Mouse (Mus musculus) hindbrain, embryonic 14.5 days (tissue): ENCODE results near the gene Cox8c. TPM values are rescaled to one million over a fixed set of nuclear protein-coding genes. Genes with fewer than 3 reads are reported as not detected.

Experiments
- ATAC-seq: fragments of 200-750 bp; cut with Nextera tagmentation; 2 replicates; pipeline ENCODE4 v1.8.0; 2017; ENCODE audit warnings: moderate number of reproducible peaks, mild to moderate bottlenecking, moderate TSS enrichment, moderate library complexity; ENCODE audit not compliant: low FRiP score
- DNase-seq: peaks from one replicate; pipeline ENCODE4 v3.0.0-alpha.2; 2015; ENCODE audit warnings: low spot score
- H3K27ac ChIP-seq: fragments of 300-500 bp; sonication (generic); 2 replicates; pipeline ENCODE4 v1.5.1; 2014; ENCODE audit warnings: mild to moderate bottlenecking, moderate library complexity
- H3K27me3 ChIP-seq: fragments of 300-500 bp; sonication (generic); 2 replicates; pipeline ENCODE4 v1.6.1; 2014; ENCODE audit warnings: mild to moderate bottlenecking, low read length, mixed read lengths; ENCODE audit not compliant: control insufficient read depth, insufficient read depth
- H3K36me3 ChIP-seq: fragments of 300-500 bp; sonication (generic); replicated peaks from 2 replicates; pipeline ENCODE4 v1.6.1; 2014; ENCODE audit not compliant: control insufficient read depth, insufficient read depth
- H3K4me1 ChIP-seq: fragments of 300-500 bp; sonication (generic); replicated peaks from 2 replicates; pipeline ENCODE4 v1.6.1; 2014; ENCODE audit warnings: antibody characterized with exemption, low read length, mixed read lengths; ENCODE audit not compliant: control insufficient read depth, insufficient read depth
- H3K4me2 ChIP-seq: fragments of 300-500 bp; sonication (generic); replicated peaks from 2 replicates; pipeline ENCODE4 v1.6.1; 2014; ENCODE audit warnings: mild to moderate bottlenecking, moderate library complexity
- H3K4me3 ChIP-seq: fragments of 300-500 bp; sonication (generic); replicated peaks from 2 replicates; pipeline ENCODE4 v1.5.1; 2014; ENCODE audit warnings: mild to moderate bottlenecking, low read length
- H3K9ac ChIP-seq: fragments of 300-500 bp; sonication (generic); 2 replicates; pipeline ENCODE4 v1.6.1; 2014
- H3K9me3 ChIP-seq: fragments of 300-500 bp; sonication (generic); 2 replicates; pipeline ENCODE4 v1.6.1; 2016; ENCODE audit warnings: low read length; ENCODE audit not compliant: control insufficient read depth
- WGBS: fragments of 180-500 bp; shearing (Covaris S2); extraction: QIAGEN DNeasy Blood & Tissue Kit; methylation state at CpG from one replicate; pipeline ENCODE4 v1.1.7; 2014; 5-methylcytosine and 5-hydroxymethylcytosine counted together
- polyA plus RNA-seq: library from polyadenylated mRNA; unstranded; fragments of >200 nt; fragmentation: Nextera tagmentation; extraction: Ambion mirVana; gene quantifications from 2 replicates; pipeline ENCODE4 v1.2.1, GENCODE M21; 2014

The Cox8c gene
- polyA plus RNA-seq, 1 experiment from 2014 or later: not detected

- Histone ChIP-seq H3K4me2 (no peak overlapping the region), H3K27ac (no peak overlapping the region), H3K27me3 (no peaks in the 10 kb centered on the region), H3K9ac (no peak overlapping the region), H3K36me3 (no peaks in the 10 kb centered on the region), H3K9me3 (no peaks in the 10 kb centered on the region), H3K4me1 (no peaks in the 10 kb centered on the region), H3K4me3 (no peak overlapping the region)
- ATAC-seq (no peak), DNase-seq (no peak)
- 54% methylated on average over 5 of the region's 5 CpGs for WGBS
Observed at GRCm38 (mm10) chr12:102888568-102888967, 10.5 kb upstream of the Cox8c start.

GRCm38 (mm10) chr12:102908191-102908590, 9.1 kb downstream of the Cox8c start:
- DNase-seq (no peak), ATAC-seq (no peak)

GRCm38 (mm10) chr12:102916073-102916472, 17.0 kb downstream of the Cox8c start:
- Histone ChIP-seq H3K4me2 (no peak overlapping the region), H3K9ac (no peak overlapping the region), H3K4me3 (no peak overlapping the region), H3K36me3 (no peaks in the 10 kb centered on the region), H3K9me3 (no peaks in the 10 kb centered on the region), H3K4me1 (no peaks in the 10 kb centered on the region), H3K27ac (no peak overlapping the region), H3K27me3 (no peaks in the 10 kb centered on the region)
- ATAC-seq: no peak
- no peak for DNase-seq
- WGBS: 90% methylated on average over 2 of the region's 2 CpGs

More at GRCm38 (mm10) chr12:102908191-102908590, 9.1 kb downstream of the Cox8c start:
- Histone ChIP-seq H3K4me1 (no peaks in the 10 kb centered on the region), H3K9ac (no peak overlapping the region), H3K9me3 (no peaks in the 10 kb centered on the region), H3K36me3 (no peaks in the 10 kb centered on the region), H3K4me2 (no peak overlapping the region), H3K4me3 (no peak overlapping the region), H3K27me3 (no peaks in the 10 kb centered on the region), H3K27ac (no peak overlapping the region)
- WGBS: 32% methylated on average over 3 of the region's 3 CpGs

- Histone ChIP-seq H3K9me3 (no peaks in the 10 kb centered on the region), H3K4me1 (no peaks in the 10 kb centered on the region), H3K9ac (no peak overlapping the region), H3K36me3 (no peaks in the 10 kb centered on the region), H3K4me3 (no peak overlapping the region), H3K27ac (no peak overlapping the region), H3K4me2 (no peak overlapping the region), H3K27me3 (no peaks in the 10 kb centered on the region)
- 86% methylated on average over 4 of the region's 4 CpGs for WGBS
- ATAC-seq: no peak
- no peak for DNase-seq
Observed at GRCm38 (mm10) chr12:102929764-102930163, 30.6 kb downstream of the Cox8c start.

- H3K4me1 ChIP-seq: no peaks in the 10 kb centered on the region
- no peak overlapping the region for H3K4me2 ChIP-seq
- 91% methylated on average over 1 of the region's 1 CpGs for WGBS
- H3K4me3 ChIP-seq: no peak overlapping the region
- no peaks in the 10 kb centered on the region for H3K36me3 ChIP-seq
- H3K9me3 ChIP-seq: no peaks in the 10 kb centered on the region
- H3K27me3 ChIP-seq: no peaks in the 10 kb centered on the region
- H3K27ac ChIP-seq: no peak overlapping the region
- no peak for ATAC-seq
- no peak for DNase-seq
- H3K9ac ChIP-seq: no peak overlapping the region
Observed at GRCm38 (mm10) chr12:102930335-102930734, 31.2 kb downstream of the Cox8c start.

GRCm38 (mm10) chr12:102930789-102931188, 31.7 kb downstream of the Cox8c start:
- no peak overlapping the region for H3K4me3 ChIP-seq
- DNase-seq (no peak), ATAC-seq (no peak)
- H3K4me2 ChIP-seq: no peak overlapping the region
- WGBS: 92% methylated on average over 7 of the region's 7 CpGs
- H3K36me3 ChIP-seq: no peaks in the 10 kb centered on the region
- H3K4me1 ChIP-seq: no peaks in the 10 kb centered on the region
- H3K9me3 ChIP-seq: no peaks in the 10 kb centered on the region
- H3K27me3 ChIP-seq: no peaks in the 10 kb centered on the region
- no peak overlapping the region for H3K27ac ChIP-seq
- H3K9ac ChIP-seq: no peak overlapping the region

GRCm38 (mm10) chr12:102935892-102936291, 36.8 kb downstream of the Cox8c start:
- WGBS: 58% methylated on average over 1 of the region's 1 CpGs
- no peaks in the 10 kb centered on the region for H3K27me3 ChIP-seq
- no peaks in the 10 kb centered on the region for H3K4me1 ChIP-seq
- DNase-seq: no peak
- H3K27ac ChIP-seq: no peak overlapping the region
- no peak overlapping the region for H3K4me3 ChIP-seq
- no peak overlapping the region for H3K9ac ChIP-seq
- H3K9me3 ChIP-seq: 0 out of 2 replicates have a peak, but pooled peaks cover 2% of the 10 kb centered on the region
- H3K4me2 ChIP-seq: no peak overlapping the region
- no peaks in the 10 kb centered on the region for H3K36me3 ChIP-seq
- ATAC-seq: no peak

- no peak overlapping the region for H3K9ac ChIP-seq
- H3K36me3 ChIP-seq: no peaks in the 10 kb centered on the region
- 0 out of 2 replicates have a peak, but pooled peaks cover 6% of the 10 kb centered on the region for H3K9me3 ChIP-seq
- 95% methylated on average over 1 of the region's 1 CpGs for WGBS
- no peak overlapping the region for H3K4me3 ChIP-seq
- DNase-seq (no peak), ATAC-seq (no peak)
- H3K27me3 ChIP-seq: no peaks in the 10 kb centered on the region
- H3K27ac ChIP-seq: no peak overlapping the region
- peaks cover 7% of the 10 kb centered on the region; the same call in 1 of the 2 replicates for H3K4me1 ChIP-seq
- no peak overlapping the region for H3K4me2 ChIP-seq
Observed at GRCm38 (mm10) chr12:102945571-102945970, 46.5 kb downstream of the Cox8c start.

GRCm38 (mm10) chr12:102947826-102948225, 48.7 kb downstream of the Cox8c start:
- Histone ChIP-seq H3K36me3 (no peaks in the 10 kb centered on the region), H3K4me2 (peak overlapping the region; percentile 82), H3K9me3 (no peaks in the 10 kb centered on the region), H3K4me3 (peak overlapping the region; percentile 55), H3K27me3 (no peaks in the 10 kb centered on the region), H3K4me1 (peaks cover 29% of the 10 kb centered on the region), H3K9ac (peak overlapping the region; percentile 62; the same call in 1 of the 2 replicates), H3K27ac (peak overlapping the region; percentile 96; the same call in 1 of the 2 replicates)
- DNase-seq (no peak), ATAC-seq (no peak)
- WGBS: 30% methylated on average over 10 of the region's 10 CpGs
